Mouse (Mus musculus) embryo, embryonic 11.5 days (tissue): Measurements from ENCODE around the gene Clrn2.

Experiments used
- DNase-seq: peaks from one replicate; pipeline ENCODE4 v3.0.0-alpha.2; 2012; ENCODE audit warnings: low read depth, low spot score

Clrn2 gene

DNA sequence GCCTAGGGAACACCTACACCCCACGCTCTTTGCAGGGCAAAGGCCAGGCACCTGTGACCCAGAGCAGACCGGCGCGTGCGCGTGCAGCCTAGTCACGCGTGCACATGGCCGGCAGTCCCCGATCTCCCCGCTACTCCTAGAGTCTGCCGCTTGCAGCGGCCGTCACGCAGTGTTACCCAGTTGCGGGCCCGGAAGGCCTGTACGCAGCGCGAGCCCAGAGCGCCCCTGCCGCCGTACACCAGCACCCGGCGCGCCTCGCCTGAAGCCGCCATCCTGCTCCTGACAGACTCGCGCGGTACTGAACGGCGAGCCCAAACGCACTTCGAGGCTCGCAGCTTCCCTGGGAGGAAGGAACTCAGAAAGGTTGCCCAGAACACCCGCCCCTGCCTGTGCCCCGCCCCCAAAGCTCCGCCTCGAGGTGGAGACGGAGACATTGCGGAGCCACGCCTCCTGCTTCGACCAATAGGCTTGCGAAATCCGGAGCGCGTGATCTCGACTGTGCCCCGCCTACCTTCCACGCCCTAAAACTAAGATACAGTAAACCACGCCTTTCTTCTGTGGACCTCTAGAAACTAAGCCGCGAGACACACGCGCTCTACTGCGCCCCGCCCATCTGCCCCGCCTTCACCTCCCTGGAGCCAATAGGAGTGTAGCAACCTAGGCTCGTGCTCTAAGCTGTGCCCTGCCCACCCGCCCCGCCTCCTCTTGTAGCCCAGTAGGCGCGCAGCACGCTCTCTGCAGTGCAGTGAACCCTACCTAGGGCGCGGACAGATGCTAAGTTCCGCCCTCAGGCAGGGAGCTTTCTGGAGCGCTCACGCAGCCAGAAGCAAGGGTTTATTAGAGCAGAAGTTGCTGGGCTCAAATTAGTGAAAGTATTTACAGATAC is 3.5 kb upstream of the Clrn2 start, which contains the start of gene Qdpr:
Gene Qdpr, minus strand, starts transcription at position 406 of the 886 bp plus-strand sequence.
- peak; percentile 99 for DNase-seq

DNA sequence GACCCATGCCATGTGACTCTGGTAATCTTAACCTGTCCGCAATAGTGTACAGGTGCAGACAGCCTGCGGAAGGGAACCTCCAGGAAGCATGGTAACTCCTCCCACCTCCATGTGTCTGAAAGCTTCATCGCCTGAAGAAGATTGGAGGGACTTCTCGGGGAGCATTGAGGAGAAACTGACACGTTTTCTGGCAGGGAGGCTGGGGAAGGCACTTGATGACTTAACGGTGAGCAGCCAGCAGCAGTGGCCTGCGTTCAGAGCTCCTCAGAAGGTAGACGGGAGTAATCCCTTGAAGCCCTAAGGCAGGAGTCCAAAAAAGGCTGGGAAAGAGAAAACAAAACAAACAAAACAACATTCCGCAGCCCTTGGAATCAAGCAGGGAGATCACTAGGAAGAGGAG is 905 bp downstream of the Clrn2 start:
- no peak for DNase-seq

DNA sequence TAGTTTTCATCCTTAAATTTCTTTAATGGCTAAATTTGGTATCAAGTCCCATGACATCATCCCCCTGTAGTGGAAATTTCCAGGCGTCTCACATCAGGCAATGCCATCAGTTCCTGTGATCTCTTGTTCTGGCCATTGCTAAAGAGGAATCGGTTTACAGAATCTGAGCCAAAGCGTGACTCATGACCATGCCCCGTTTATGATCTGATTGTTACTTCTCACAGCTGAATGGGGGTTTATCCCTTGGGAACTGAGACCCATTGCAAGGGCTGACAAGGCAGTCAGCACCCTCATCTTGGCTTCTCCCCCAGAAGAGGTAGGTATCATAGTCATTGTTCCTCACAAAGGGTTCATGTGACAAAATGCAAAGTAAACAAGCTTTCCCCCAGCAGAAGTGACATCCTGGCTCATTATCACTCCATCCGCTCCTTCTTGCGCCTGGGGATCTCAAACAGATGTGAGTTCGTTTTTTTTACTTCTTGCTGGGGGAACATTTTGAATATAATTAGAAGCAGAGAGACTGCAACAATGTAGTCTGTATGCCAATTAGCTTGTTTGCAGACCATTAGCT is 19.4 kb downstream of the Clrn2 start:
- DNase-seq = no peak

- DNase-seq = no peak
Measured at GRCm38 (mm10) chr5:45473521-45473920, 20.0 kb downstream of the Clrn2 start.

DNA sequence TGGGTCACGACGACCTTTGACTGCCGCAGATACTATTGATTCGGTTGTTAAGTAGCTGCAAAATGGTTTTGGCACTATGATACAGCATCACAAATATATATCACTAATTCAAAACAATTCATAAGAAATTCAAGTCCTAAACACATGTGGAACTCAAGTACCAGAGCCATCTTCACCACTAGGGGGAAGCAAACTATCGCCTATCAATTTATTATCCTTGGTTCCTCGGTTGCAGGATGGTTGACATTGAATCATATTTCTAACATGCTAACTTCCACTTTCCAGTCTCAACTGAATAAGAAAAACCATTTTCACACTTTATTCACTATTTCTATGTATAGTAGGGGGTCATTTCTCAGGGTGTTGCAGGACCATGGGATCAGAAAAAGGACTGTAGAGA is 20.7 kb downstream of the Clrn2 start:
- peak; percentile 54 for DNase-seq

DNA sequence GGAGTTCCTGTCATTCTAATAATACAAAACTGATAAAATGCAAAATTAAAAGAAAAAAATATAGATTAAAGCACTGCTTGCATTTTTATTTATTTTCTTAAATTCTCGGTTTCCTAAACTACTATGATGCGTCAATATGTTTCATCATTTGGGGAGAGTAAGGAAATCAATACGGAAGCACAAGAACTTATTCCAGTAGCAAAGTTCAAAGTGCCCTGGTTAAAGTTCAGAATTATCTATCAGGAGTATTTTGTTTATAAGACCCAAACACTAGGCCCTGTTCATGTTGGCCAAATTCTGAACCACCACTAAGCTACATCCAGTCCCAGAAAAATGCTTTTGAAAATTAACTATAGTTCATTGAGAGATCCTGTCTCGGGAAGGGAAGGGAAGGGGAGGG is 21.2 kb downstream of the Clrn2 start:
- DNase-seq = no peak

GRCm38 (mm10) chr5:45475771-45476170 is 22.2 kb downstream of the Clrn2 start:
- no peak for DNase-seq

- DNase-seq = no peak
Measured at GRCm38 (mm10) chr5:45476288-45476687, 22.7 kb downstream of the Clrn2 start.

DNA sequence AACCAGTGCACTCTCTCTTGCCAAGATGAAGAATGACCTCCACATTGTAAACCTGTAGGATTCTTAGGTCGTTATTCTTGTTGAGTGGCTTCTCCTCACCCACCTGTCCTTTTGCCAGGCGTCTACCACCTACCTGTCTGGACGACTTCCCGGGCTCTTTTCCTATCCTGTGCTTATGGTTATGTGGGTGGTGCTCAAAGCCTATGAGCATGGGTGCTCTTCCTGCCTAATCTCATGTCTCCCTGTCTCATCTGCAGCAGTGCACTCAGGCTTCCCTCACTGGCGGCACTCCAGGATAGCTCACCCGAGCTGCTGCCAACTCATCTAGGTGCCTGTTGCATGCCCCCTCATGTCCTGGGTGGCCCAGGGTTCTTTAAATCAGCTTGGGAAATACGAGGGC is 24.1 kb downstream of the Clrn2 start:
- DNase-seq = no peak

DNA sequence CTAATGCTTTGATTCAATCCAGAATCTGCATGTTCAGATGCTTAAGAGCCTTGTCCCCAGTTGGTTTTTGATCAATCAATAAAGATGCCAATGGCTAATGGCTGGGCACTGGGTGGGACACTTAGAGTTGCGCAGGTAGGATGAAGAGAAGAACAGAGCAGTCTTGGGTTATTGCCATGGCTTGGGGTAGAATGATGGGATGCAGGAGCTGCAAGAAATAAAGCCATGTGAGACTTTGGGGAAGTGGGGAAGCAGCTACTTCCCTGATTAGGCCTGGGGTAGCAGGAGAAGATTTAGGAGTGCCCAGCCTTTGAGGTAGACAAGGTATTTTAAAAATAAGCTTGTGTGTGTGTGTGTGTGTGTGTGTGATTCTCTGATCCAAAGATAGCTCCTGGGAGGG is 26.5 kb downstream of the Clrn2 start:
- no peak for DNase-seq

DNA sequence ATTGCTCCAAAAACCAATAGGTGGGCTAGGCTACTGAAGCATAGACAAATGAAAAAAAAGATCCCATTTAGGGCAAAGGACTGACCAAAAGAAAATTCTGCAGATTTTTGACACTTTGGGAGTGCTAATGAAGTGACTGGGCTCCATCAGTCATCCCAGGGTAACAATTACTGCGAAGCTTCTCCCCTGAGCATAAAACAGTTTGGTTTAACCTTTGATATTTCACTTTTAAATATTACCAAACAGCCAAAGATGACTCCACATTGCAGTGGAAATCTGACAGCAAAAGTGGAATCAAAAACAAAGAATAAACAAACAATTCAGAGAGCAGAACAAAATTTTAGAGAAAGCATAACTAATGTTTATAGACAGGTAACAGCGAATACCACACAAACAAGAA is 27.6 kb downstream of the Clrn2 start:
- DNase-seq = no peak

GRCm38 (mm10) chr5:45482607-45483006 is 29.1 kb downstream of the Clrn2 start:
- DNase-seq = no peak

DNA sequence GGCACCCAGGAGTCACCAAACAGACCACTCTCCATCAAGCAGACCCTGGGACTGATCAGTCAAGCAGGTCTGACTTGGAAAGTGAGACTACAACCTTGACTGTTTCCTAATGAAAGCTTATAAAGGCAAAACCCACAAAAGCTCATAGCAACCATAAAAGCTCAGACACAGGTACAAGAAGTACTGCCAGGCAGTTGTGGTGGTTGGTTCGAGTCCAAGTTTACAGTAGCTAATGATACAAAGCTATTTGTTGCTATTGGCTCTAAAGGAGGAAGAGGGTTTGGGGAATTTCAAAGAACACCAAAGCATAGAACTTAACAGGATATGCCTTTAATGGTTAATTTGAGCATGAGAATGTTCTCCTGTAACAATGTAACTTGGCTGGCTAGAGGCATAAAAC is 30.1 kb downstream of the Clrn2 start:
- DNase-seq = no peak

DNA sequence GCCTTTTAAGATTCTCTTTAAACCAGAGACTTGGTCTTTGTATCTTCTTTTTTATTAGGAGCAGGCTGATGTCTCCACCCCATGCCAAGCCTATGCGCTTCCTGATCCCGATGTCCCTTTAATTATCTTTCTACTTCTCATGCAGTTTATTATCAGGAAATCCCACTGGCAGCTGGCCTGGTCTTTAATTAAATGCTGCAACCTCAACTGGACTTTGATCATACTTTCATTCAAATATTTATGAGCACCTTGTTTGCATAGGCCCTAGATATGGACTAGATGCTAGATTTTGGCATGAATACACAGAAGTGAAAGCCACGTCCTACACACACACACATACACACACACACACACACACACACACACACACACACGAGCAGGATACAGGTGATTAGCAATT is 38.2 kb downstream of the Clrn2 start:
- DNase-seq = no peak

- peak; percentile 97 for DNase-seq
Measured at GRCm38 (mm10) chr5:45493191-45494092, 39.9 kb downstream of the Clrn2 start, which contains the start of gene Lap3. TSS of gene Lap3 (plus strand) at chr5:45493374.

DNA sequence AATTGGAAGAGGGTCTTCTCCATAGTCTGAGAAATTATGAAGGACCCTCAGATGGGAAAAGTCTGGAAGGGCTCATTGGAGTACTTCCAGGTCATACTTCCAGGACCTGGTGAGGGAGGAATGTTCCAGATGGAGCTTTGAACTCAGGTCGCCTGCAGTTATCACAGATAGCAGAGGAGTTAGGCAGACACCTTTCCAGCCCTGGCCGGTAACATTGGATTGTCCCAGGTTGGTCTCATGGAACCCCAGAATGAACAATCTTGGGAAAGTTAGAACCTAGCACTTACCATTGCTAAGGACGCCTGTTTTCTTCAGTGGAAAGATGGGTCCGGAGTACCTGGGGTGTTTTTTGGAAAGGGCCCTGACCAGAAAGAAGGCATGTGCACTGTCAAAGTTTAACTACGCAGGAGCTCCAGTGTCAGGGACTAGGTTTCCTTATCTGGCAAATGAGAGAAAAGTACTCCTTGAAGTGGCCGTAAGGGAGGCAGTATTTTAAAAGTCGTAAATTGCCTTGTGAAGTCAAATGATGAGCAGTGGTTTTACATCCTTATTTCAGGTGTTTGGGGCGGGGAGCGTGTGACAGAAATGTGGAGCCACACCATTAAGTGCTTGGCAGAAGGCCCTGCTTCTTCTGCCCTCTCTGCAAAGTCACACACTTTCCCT is 40.7 kb downstream of the Clrn2 start:
- no peak for DNase-seq

DNA sequence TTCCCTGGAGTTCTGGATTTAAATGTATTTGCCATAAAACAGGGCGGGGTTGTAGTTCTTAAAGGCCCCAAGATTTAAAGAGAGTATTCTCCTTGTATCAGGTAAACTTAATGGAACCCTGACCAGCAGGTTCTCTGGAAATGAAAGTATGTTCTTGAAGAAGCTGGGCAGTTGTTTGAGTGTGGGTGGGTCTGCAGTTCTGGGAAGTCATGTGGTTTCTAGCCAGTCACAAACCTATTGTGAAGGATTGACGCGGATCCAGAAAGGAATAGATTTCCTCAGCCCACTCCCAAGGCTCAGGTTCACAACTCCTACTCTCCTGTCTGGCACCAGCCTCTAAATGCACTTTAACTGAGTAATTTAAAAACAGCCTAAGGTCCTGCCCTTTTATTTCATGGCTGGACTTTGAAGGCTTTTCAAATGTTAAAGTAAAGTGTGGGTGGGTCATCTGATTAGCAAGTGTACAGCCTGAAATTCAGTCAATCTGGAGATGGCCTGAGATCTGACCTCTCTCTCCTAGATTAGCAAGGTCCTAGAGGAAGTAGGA is 42.0 kb downstream of the Clrn2 start:
- DNase-seq = no peak

DNA sequence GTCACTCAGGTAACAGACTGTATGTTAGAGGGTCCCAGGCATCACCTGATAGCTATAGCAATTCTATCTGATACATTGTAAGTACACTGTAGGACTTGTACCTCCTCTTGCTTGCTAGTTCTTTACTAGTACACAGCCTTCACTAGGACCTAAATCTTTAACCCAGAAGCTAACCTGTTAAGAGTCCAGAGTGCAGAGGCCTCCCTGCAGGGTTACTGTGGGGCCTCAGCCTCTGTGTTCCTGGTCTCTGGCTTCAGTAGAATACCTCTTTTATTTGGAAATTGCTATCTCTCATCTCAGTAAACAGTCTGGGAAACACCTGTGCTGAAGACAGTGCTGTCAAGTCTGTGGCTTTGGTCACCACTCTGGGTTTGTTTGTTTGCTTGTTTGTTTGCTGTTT is 42.5 kb downstream of the Clrn2 start:
- DNase-seq = no peak

- DNase-seq = no peak
Measured at GRCm38 (mm10) chr5:45496479-45496878, 42.9 kb downstream of the Clrn2 start.

GRCm38 (mm10) chr5:45496930-45497550 is 43.5 kb downstream of the Clrn2 start:
- DNase-seq = no peak

DNA sequence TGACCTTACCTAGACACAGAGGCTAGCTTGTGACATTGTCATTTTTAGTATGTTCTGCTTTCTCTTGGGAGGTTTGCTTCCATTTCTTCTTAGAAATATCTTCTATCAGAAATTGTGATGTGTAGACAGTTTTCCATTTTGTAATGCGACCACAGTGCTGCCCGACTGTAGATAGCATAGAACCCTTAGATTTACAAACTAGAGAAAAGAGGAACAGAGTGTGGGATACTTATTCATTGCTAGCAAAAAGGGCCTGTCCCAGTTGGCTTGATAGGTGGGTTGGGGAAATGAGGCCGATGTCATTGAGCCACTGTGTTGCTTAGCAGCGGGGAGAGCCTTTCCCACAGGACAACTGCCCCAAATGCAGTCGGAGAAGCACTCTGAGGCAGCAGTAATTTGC is 44.0 kb downstream of the Clrn2 start:
- DNase-seq = no peak
